In the genomic region with DNA sequence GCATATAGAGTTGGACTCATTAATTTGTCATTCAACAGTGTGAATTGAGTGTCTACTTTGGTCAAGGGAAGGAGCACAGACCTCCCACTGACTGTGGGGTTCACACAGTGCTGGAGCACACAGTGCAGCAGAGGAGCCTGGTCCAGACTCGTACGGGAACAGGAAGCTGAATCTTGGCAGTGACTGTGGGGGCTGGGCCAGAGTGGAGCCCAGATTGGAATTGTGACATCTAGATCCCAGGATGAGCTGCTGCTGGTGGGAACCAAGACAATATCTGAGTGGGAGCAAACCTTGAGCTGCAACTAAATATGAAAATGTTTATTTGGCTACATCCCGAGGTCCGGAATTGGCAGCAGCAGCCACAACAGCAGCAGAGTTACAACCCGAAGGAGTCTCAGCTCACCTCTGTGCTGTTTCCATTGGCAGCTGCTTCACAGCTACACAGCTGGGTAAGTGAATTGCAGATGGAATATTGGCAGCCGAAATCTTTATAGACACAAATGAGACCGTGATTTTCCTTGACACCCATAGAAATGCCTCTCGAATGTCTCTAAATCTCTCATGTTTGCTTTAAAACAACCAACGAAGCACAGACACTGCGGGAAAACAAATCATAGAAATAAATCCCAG, we compare ENCODE assay signal across 12 mouse cellular contexts.
A peak's percentile ranks its signal among the peaks of the same experiment; 100 is the strongest.
DNase-seq lines count a peak whose midpoint lies in the region; ATAC-seq lines count a peak whose summit lies in the region.
"Had no signal": no experiment of that assay in that cellular context is flagged by ENCODE, and none has a peak within 500 bp of the region (broad histone marks: within the 10 kb centered on the region; RNA-seq: fewer than 3 reads in every experiment).

No protein-coding gene starts in this region.

- no peaks in the 10 kb centered on the region for H3K27me3 ChIP-seq in lung, embryonic 16.5 days (ENCODE audit: control insufficient read depth, insufficient read depth, low read depth, low read length)
- H3K27me3 ChIP-seq: limb, embryonic 12.5 days had no signal

- peaks cover 6% of the 10 kb centered on the region; the same call in 1 of the 2 replicates for H3K4me1 ChIP-seq in lung, embryonic 16.5 days (replicated peaks; ENCODE audit: control insufficient read depth, insufficient read depth, low read length)
- H3K4me1 ChIP-seq: limb, embryonic 12.5 days had no signal

- peak; percentile 86 for ATAC-seq in lung, embryonic 16.5 days (ENCODE audit: low read depth)
- ATAC-seq: forebrain, embryonic 16.5 days had no signal

- H3K9me3 ChIP-seq in lung, embryonic 16.5 days (ENCODE audit: control insufficient read depth, low read length) = no peaks in the 10 kb centered on the region
- H3K9me3 ChIP-seq: limb, embryonic 12.5 days had no signal

- H3K4me2 ChIP-seq in lung, embryonic 16.5 days (ENCODE audit: low read depth, low read length) = peak overlapping the region; percentile 31
- H3K4me2 ChIP-seq: limb, embryonic 12.5 days had no signal

- H3K36me3 ChIP-seq in lung, embryonic 16.5 days (ENCODE audit: control insufficient read depth, insufficient read depth, low read length) = no peaks in the 10 kb centered on the region
- H3K36me3 ChIP-seq: limb, embryonic 12.5 days had no signal

- DNase-seq in gastrocnemius, adult 18-20 months (ENCODE audit: low spot score) = peak; percentile 19
- no peak for DNase-seq in gastrocnemius, adult 8-10 months (ENCODE audit: low spot score in 2 of 2)
- no peak for DNase-seq in lung, postnatal 25 days (ENCODE audit: low spot score)
- peak; percentile 8 to 12 for DNase-seq in heart, adult 9 months (ENCODE audit: low spot score in 2 of 2)
- DNase-seq in lung, postnatal 36 days = peak; percentile 33
- no peak for DNase-seq in thymus, postnatal 36 days
- DNase-seq in left cerebral cortex, postnatal 4 days = no peak
- DNase-seq: thymus, adult 2 months had no signal

- H3K9ac ChIP-seq in lung, embryonic 16.5 days (ENCODE audit: low read length) = peak overlapping the region; percentile 5; the same call in 1 of the 2 replicates
- H3K9ac ChIP-seq: limb, embryonic 12.5 days had no signal

- intact Hi-C loops in left cerebral cortex, postnatal 4 days (cut with DNase I) = no loop called here

- 34% methylated on average over 10 of the region's 10 CpGs for WGBS in lung, embryonic 16.5 days

- no peak overlapping the region; the same call in 1 of the 2 replicates for H3K27ac ChIP-seq in lung, embryonic 16.5 days (ENCODE audit: low read length)
- H3K27ac ChIP-seq: limb, embryonic 12.5 days had no signal

- H3K4me3 ChIP-seq in lung, embryonic 16.5 days (ENCODE audit: low read length) = no peak overlapping the region
- H3K4me3 ChIP-seq: limb, embryonic 12.5 days; myocyte had no signal

Comparison
In these comparisons a context has a peak if more than half of its experiments do, and no peak if none do; other contexts are left out.
1. DNase-seq: peak in gastrocnemius, adult 18-20 months (single experiment), heart, adult 9 months (2 of 2) and lung, postnatal 36 days (single experiment); none in gastrocnemius, adult 8-10 months (0 of 2), lung, postnatal 25 days (single experiment), thymus, postnatal 36 days (0 of 2) and left cerebral cortex, postnatal 4 days (single experiment).